Mouse (Mus musculus): ENCODE measurements around the gene Suclg2.
"Not testable (repeated sequence)": the region's sequence is repeated elsewhere in the genome, so short reads cannot be mapped to it uniquely, and the experiment has no call there.

Suclg2 gene

GRCm38 (mm10) chr6:95620804-95621203 is 97.8 kb downstream of the Suclg2 start:
- DNase-seq (ENCODE audit: low spot score) = no peak

GRCm38 (mm10) chr6:95619817-95620216 is 98.8 kb downstream of the Suclg2 start:
- DNase-seq (ENCODE audit: low spot score) = no peak

GRCm38 (mm10) chr6:95618434-95618833 is 100.2 kb downstream of the Suclg2 start:
- no peak for DNase-seq (ENCODE audit: low spot score)

GRCm38 (mm10) chr6:95613228-95613627 is 105.4 kb downstream of the Suclg2 start:
- no peak for DNase-seq (ENCODE audit: low spot score)

- no peak for DNase-seq (ENCODE audit: low spot score)
Observed at GRCm38 (mm10) chr6:95612412-95613022, 106.1 kb downstream of the Suclg2 start.

GRCm38 (mm10) chr6:95611059-95611458 is 107.5 kb downstream of the Suclg2 start:
- DNase-seq (ENCODE audit: low spot score) = no peak

GRCm38 (mm10) chr6:95608123-95608522 is 110.5 kb downstream of the Suclg2 start:
- DNase-seq (ENCODE audit: low spot score) = no peak

GRCm38 (mm10) chr6:95600731-95601130 is 117.9 kb downstream of the Suclg2 start:
- DNase-seq (ENCODE audit: low spot score) = not testable (repeated sequence)

- no peak for DNase-seq (ENCODE audit: low spot score)
Observed at GRCm38 (mm10) chr6:95596766-95597750, 121.5 kb downstream of the Suclg2 start.

GRCm38 (mm10) chr6:95595852-95596251 is 122.7 kb downstream of the Suclg2 start:
- no peak for DNase-seq (ENCODE audit: low spot score)

- DNase-seq (ENCODE audit: low spot score) = no peak
Observed at GRCm38 (mm10) chr6:95594239-95594638, 124.4 kb downstream of the Suclg2 start.

GRCm38 (mm10) chr6:95592396-95592795 is 126.2 kb downstream of the Suclg2 start:
- no peak for DNase-seq (ENCODE audit: low spot score)

- DNase-seq (ENCODE audit: low spot score) = no peak
Observed at GRCm38 (mm10) chr6:95590463-95590862, 128.1 kb downstream of the Suclg2 start.

- no peak for DNase-seq (ENCODE audit: low spot score)
Observed at GRCm38 (mm10) chr6:95587108-95587796, 131.3 kb downstream of the Suclg2 start.

GRCm38 (mm10) chr6:95581893-95582292 is 136.7 kb downstream of the Suclg2 start:
- DNase-seq (ENCODE audit: low spot score) = no peak

GRCm38 (mm10) chr6:95579792-95580191 is 138.8 kb downstream of the Suclg2 start:
- no peak for DNase-seq (ENCODE audit: low spot score)

- no peak for DNase-seq (ENCODE audit: low spot score)
Observed at GRCm38 (mm10) chr6:95575531-95575930, 143.1 kb downstream of the Suclg2 start.

GRCm38 (mm10) chr6:95574867-95575266 is 143.7 kb downstream of the Suclg2 start:
- no peak for DNase-seq (ENCODE audit: low spot score)

GRCm38 (mm10) chr6:95574389-95574788 is 144.2 kb downstream of the Suclg2 start:
- no peak for DNase-seq (ENCODE audit: low spot score)

GRCm38 (mm10) chr6:95573035-95573759 is 145.4 kb downstream of the Suclg2 start:
- DNase-seq (ENCODE audit: low spot score) = no peak

GRCm38 (mm10) chr6:95571620-95572019 is 147.0 kb downstream of the Suclg2 start:
- DNase-seq (ENCODE audit: low spot score) = no peak
